Mouse (Mus musculus) E14TG2a.4 (cell line): ENCODE results near the gene B230217C12Rik.

Source experiments
- CTCF ChIP-seq: conservative IDR thresholded peaks from 2 replicates; pipeline ENCODE4 v1.5.1; 2014; ENCODE audit warnings: low read length
- NANOG ChIP-seq: IDR thresholded peaks from 2 replicates; pipeline ENCODE4 v1.6.1; 2014; ENCODE audit warnings: borderline replicate concordance, low read length, mixed read lengths
- POU5F1 ChIP-seq: IDR thresholded peaks from 2 replicates; pipeline ENCODE4 v1.6.1; 2014; ENCODE audit warnings: low read length, borderline replicate concordance

- TF ChIP-seq CTCF (no peak), NANOG (no peak), POU5F1 (no peak)
These were observed 38.4 kb upstream of the B230217C12Rik start for GRCm38 (mm10) chr11:97802194-97802470.
